Mouse (Mus musculus) hematopoietic stem cell, adult 5-6 weeks (primary cell): ENCODE measurements around the gene Aftph. TPM values are rescaled to one million over a fixed set of nuclear protein-coding genes. Genes with fewer than 3 reads are reported as not detected.

Source experiments
- ATAC-seq, 2 experiments: fragments of 125-278 bp in 1 of 2; replicated peaks in 1 of 2; 2 replicates each; pipeline ENCODE4 v1.8.0; 2016 to 2017; ENCODE audit warnings: inconsistent platforms in 2 of 2, mild to moderate bottlenecking in 2 of 2, moderate number of reproducible peaks in 2 of 2, low read depth in 1 of 2, moderate TSS enrichment in 1 of 2; ENCODE audit not compliant: low FRiP score in 2 of 2, poor library complexity in 2 of 2, severe bottlenecking in 2 of 2, insufficient read depth in 1 of 2, low TSS enrichment in 1 of 2
- total RNA-seq: library from RNA; stranded (forward); fragments of 172-1452, 232-1000 nt; gene quantifications from 2 replicates; pipeline ENCODE4 v1.2.3, GENCODE M21; 2017

The Aftph gene
- total RNA-seq, 1 experiment from 2014 or later: 89.6 TPM

GRCm38 (mm10) chr11:20660111-20661097, 81.0 kb downstream of the Aftph start:
- no peak for ATAC-seq

DNA sequence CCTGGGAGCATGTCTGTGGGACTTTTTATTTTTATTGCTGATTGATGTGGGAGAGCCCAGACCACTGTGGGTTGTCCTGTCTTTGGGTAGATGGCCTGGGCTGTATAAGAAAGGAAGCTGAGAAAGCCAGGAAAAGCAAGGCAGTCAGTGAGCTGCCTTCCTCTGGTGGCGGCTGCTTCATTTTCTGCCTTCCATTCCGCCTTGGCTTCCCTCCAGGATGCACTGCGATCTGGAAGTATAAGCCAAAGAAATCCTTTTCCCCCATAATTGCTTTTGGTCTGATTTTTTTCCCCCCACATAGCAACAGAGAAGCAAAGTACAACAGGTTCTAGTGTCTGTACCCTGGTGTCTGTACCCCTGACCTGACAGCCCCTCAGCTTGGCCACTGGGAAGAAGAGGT, 82.3 kb downstream of the Aftph start:
- ATAC-seq: no peak

DNA sequence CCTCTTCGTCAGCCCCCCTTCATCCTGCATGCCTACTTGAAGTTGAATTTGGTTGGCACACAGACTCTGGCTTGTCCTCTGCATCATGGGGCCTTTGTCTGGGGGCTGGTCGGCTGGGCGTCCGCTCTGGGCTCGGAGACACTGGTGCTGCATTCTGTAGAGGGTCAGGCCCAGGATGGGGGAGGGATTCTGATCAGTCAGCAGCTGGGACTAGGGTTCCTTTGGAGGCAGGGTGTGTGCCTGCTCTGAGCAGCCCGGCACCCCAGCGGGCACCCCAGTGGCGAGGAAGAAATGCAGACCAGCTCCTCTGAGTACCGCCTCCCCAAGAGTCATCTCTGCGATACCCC, 84.7 kb downstream of the Aftph start:
- ATAC-seq: peak; percentile 33 to 43; a peak in 2 of 4 replicates

DNA sequence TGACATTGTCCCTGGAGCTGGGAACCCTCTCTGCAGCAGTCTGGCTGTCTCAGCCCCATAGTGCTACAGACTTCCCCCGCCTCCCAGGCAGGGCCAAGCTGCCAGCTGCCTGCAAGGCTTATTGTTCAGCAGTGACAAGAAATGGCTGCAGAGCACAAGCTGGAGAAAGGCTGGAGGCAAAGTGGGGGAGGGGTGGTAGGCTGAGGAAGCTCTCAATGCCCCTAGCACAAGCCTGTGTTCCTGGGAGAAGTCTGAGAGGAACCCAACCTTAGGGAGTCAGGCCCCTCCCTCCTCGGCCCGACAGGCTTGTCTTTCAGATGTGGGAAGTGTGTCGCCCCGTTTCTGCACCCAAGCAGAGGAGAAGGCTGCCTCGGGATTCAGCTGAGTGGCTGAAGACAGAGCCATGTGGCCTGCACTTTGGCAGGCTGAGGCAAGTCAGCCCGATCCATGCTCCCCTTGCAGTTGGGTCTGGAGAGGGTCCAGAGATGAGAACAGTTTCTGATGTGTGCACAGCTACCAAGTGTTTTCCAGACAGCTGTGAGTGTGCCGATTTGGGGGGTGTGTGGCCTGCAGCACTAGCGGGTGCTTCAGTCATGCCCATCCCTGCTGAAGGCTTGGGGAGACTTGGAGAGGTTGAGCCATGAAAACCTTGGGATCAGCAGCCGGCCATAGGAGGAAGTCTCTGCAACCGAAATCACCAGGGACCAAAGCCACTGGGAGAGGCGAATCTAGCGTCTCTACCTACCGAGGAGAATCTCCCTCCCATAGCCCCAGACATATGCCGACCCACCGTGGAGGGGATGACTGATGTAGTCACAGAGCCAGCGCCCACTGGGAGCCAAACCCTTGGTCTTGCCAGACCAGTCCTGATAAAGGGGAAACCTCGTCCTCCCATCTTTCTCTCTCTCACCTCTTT, 85.3 kb downstream of the Aftph start:
- peak in 1 of 2 experiments; percentile 46; a peak in 3 of 4 replicates for ATAC-seq

DNA sequence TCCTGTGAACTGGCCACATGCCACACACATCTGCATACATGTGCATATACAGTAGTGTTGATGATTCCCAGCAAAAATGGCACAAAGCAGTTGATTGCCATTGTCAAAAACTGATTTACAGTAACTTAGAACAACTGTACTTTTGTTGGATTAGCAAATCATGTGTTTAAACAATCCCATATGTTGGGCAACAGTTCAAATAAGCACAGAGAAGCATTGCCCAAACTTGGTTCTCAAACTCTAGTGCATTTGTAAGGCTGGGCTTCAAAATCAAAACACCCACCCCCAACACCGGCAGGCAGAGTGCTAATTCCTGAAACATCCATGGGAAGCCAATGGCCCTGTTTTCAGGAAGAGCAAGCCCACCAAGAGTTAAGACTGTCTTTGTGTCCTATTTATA, 90.2 kb downstream of the Aftph start:
- no peak for ATAC-seq

DNA sequence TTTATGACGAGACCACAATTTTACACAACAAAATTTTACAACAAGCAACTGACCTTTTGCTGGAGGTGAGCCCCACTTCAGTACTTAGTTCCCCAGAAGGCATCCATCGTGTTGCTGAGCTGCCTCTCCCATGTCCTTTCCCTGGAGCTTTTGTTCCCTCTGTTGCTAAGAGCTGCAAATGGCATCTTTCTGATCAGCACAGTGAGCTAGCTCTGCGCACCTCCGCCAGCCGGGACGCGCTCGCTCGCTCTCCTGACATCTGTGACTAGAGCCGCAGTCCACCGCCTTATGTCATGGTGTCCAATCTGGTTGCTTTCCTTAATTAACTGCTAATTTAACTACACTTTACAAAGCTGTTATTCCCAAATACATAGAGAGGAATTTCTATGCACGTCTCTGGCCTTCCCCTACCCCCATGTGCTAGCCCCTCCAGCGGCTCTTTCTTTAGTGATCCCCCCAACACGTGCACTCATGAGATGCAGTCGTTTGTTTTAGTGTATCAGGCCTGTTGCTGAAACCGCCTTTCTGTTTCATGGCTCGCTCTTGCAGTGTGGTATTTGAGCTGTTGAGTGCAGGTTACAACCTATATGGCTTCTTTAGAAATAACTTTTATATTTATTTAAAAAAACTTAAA, 91.3 kb downstream of the Aftph start:
- no peak for ATAC-seq

DNA sequence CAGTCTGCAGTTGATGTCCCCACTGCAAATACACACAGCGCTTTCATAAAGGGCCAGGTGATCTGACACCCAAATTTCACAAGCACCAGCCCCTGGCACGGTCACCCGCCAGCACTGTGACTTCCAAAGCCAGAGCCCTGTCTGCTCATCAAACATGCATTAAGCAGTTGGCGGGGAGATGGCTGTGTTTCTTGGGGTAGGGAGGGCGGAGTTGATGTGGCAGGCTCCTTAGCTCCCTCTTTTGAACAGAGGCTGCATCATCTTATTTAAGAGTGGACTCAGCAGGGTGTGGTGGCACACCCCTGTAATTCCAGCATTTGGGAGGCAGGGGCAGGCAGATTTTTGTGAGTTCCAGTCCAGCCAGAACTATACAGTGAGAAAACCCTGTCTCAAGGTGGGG, 91.9 kb downstream of the Aftph start:
- no peak for ATAC-seq

DNA sequence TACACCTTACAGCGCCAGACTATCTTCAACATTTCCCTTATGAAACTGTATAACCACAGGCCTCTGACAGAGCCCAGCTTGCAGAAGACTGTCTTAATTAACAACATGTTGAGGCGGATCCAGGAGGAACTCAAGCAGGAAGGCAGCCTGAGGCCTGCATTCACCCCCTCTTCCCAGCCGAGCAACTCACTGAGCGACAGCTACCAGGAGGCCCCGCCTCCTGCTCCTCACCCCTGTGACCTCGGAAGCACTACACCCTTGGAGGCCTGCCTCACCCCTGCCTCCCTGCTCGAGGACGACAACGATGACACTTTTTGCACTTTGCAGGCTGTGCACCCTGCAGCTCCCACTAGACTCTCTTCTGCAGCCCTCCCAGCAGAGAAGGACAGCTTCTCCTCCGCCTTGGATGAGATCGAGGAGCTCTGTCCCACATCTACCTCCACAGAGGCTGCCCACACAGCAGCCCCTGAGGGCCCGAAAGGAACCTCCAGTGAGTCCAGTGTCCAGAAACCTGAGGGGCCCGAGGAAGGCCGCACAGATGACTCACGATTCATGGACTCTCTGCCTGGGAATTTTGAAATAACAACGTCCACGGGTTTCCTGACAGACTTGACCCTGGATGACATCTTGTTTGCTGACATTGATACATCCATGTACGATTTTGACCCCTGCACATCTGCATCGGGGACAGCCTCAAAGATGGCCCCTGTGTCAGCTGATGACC, 93.3 kb downstream of the Aftph start:
- no peak for ATAC-seq

- ATAC-seq: 0 out of 4 replicates have a peak, but pooled peaks of 1 of the 2 experiments have one; percentile 8
These were observed 94.2 kb downstream of the Aftph start for GRCm38 (mm10) chr11:20646986-20647726.

- no peak for ATAC-seq
These were observed 95.2 kb downstream of the Aftph start for GRCm38 (mm10) chr11:20646142-20646541.

DNA sequence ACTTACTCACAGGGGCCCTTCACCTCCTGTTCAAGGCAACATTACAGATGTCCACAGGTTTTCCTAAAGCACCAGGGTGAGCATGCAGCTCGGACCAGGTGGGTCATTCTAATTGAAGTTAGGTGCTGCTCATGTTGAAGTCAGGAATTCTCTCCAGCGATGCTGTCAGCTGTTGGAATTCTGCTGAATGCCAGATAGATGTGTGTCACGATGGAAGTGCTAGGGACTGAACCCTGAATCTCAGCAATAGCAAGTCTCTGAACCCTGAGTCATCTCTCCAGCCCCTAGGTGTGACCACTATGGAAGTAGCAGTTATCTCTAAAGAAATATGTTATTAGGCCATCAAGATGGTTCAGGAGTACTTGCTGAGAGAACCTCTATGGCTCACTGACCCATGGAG, 95.9 kb downstream of the Aftph start:
- ATAC-seq: no peak

DNA sequence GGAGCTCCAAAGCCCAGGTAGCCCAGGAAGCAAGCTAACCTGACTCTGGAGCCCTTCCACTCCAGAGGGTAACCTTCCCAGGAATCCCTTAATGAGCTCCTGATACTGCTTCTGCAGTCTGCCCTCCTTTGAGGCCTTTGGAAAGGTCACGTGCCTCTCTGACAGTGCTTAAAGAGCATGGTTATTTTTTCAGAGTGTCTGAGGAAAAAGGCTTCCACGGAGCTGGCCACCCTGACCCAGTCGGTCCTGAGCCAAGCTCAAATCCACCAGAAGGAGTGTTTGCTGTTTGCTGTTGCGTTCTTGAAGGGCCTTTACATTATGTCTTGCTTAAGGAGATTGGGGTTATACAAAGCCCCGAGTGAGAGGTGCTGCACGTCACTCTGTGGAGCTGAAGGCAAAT, 96.5 kb downstream of the Aftph start:
- no peak for ATAC-seq

GRCm38 (mm10) chr11:20644166-20644565, 97.2 kb downstream of the Aftph start:
- ATAC-seq: no peak

GRCm38 (mm10) chr11:20643161-20643560, 98.2 kb downstream of the Aftph start:
- no peak for ATAC-seq

- no peak for ATAC-seq
These were observed 99.1 kb downstream of the Aftph start for GRCm38 (mm10) chr11:20642321-20642720.

DNA sequence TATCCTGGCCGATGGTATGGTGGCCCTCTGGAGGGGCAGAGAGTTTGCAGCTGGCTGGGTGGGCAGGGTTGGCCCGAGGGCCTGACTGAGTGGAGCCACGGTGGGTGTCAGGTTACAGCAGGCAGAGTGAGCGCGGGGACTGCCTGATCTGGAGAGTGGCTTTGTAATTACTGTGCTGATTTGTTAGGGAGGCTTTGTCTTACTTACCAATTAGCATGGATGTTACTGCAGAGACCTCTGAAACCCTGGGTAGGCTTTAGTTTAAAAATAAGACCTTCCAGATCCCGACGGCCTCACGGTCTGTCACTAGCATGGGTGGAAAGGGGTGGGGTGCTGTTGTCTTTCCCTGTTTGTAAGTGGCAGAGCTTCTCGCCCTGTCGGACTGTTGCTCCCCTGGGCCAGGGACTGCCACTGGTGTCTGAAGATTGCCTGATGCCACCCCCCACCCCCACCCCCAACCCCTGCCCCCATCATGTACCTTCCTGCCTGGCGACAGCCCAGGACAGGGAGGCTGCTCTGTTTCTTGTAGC, 101.4 kb downstream of the Aftph start:
- ATAC-seq: peak; percentile 37 to 62; a peak in 2 of 4 replicates
